Mouse (Mus musculus) WW6 (cell line): ENCODE measurements around the gene Uqcc3.
"Not testable (repeated sequence)": the region's sequence is repeated elsewhere in the genome, so short reads cannot be mapped to it uniquely, and the experiment has no call there.

Experiments
- DNase-seq: peaks from one replicate; pipeline ENCODE4 v3.0.0-alpha.2; 2013; ENCODE audit warnings: low read depth, low spot score

Uqcc3 gene

GRCm38 (mm10) chr19:8880311-8881033 lies at the start of gene Uqcc3:
Gene Uqcc3, minus strand, starts transcription at chr19:8880923.
- DNase-seq: no peak

- DNase-seq: no peak
These were observed 49.4 kb upstream of the Uqcc3 start for GRCm38 (mm10) chr19:8930117-8930516.

GRCm38 (mm10) chr19:8929224-8930088 lies 48.7 kb upstream of the Uqcc3 start, which contains the start of the genes Rom1 and Eml3:
Gene Rom1, minus strand, starts transcription at chr19:8929356.
Gene Eml3, plus strand, starts transcription at chr19:8929552.
- DNase-seq: no peak

- no peak for DNase-seq
These were observed 48.0 kb upstream of the Uqcc3 start for GRCm38 (mm10) chr19:8928689-8929223.

- no peak for DNase-seq
These were observed 47.3 kb upstream of the Uqcc3 start for GRCm38 (mm10) chr19:8927891-8928525.

- DNase-seq: no peak
These were observed 46.0 kb upstream of the Uqcc3 start for GRCm38 (mm10) chr19:8926766-8927165.

GRCm38 (mm10) chr19:8921741-8922140 lies 41.0 kb upstream of the Uqcc3 start:
- no peak for DNase-seq

- no peak for DNase-seq
These were observed 40.1 kb upstream of the Uqcc3 start for GRCm38 (mm10) chr19:8920836-8921291.

- DNase-seq: no peak
These were observed 39.5 kb upstream of the Uqcc3 start, which contains the start of gene B3gat3 for GRCm38 (mm10) chr19:8920073-8920736. Gene B3gat3, plus strand, starts transcription at chr19:8920374.

GRCm38 (mm10) chr19:8919684-8920072 lies 39.0 kb upstream of the Uqcc3 start:
- no peak for DNase-seq

- DNase-seq: no peak
These were observed 38.3 kb upstream of the Uqcc3 start for GRCm38 (mm10) chr19:8919000-8919399.

GRCm38 (mm10) chr19:8914212-8914611 lies 33.5 kb upstream of the Uqcc3 start:
- DNase-seq: no peak

GRCm38 (mm10) chr19:8911810-8912209 lies 31.1 kb upstream of the Uqcc3 start:
- DNase-seq: no peak

GRCm38 (mm10) chr19:8908531-8908930 lies 27.8 kb upstream of the Uqcc3 start:
- no peak for DNase-seq

GRCm38 (mm10) chr19:8903412-8903811 lies 22.7 kb upstream of the Uqcc3 start:
- DNase-seq: no peak

GRCm38 (mm10) chr19:8899079-8899478 lies 18.4 kb upstream of the Uqcc3 start:
- DNase-seq: no peak

GRCm38 (mm10) chr19:8898576-8898975 lies 17.9 kb upstream of the Uqcc3 start:
- DNase-seq: no peak

- DNase-seq: peak; percentile 91
These were observed 17.3 kb upstream of the Uqcc3 start, which contains the start of gene Ganab for GRCm38 (mm10) chr19:8897865-8898495. Gene Ganab, plus strand, starts transcription at chr19:8898071.

- not testable (repeated sequence) for DNase-seq
These were observed 16.6 kb upstream of the Uqcc3 start for GRCm38 (mm10) chr19:8897211-8897864.

GRCm38 (mm10) chr19:8896231-8896630 lies 15.5 kb upstream of the Uqcc3 start:
- DNase-seq: not testable (repeated sequence)
